Comparison of ENCODE assay signal across 8 mouse cellular contexts in the genomic region with DNA sequence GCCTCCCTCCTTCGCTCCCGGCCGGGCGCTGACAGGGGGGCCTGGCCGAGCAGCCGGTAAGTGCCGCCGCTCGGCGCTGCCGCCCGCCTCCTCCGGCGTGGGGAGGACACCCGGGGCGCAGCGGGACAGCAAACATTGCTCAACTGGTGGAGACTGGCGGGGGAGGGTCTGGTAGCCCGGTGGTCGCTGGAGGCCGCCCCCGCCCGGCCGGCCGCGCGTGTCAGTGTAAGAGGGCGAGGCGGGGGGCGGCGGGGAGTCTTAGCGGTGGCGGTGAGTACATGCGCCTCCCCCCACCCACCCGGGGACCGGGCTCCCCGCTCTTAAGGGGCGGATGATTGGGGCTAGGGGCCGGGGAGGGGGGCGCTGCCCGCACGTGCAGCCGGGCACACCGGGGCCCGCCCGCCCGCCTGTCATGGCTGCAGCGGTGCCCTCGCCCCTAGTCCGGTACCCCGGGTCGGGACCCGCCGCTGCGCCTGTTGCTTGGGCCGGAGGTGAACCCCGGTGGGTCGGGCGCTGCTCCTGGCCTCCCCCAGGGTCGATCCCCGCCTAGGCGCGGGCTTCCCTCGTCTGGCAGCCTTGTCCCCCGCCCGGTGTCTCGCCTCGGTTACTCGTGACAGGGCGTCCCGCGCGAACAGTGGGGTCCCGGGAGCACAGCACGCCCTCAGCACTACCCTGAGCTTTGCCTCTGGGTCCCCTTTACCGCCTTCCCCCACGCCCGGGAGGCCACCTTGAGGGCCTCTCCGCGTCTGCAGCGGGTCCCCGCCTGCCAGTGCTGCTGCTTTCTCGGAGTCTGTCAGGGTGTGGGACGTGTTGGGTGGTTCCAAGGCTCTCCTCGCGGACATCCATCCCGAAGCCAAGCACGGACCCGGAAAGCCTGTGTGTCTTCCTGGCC.
A peak's percentile ranks its signal among the peaks of the same experiment; 100 is the strongest.
DNase-seq lines count a peak whose midpoint lies in the region; ATAC-seq and TF ChIP-seq lines count a peak whose summit lies in the region.

No protein-coding gene starts in this region.

- no peak for TF ChIP-seq CTCF in bone marrow macrophage, adult 2 months (IDR thresholded peaks at IDR 0.05; ENCODE audit: low read depth, low read length)

- WGBS in heart, embryonic 11.5 days (ENCODE audit: insufficient replicate concordance), result under 1% methylated on average over 60 of the region's 89 CpGs
- WGBS in kidney, embryonic 15.5 days, result under 1% methylated on average over 80 of the region's 89 CpGs
- WGBS in liver, embryonic 13.5 days (ENCODE audit: insufficient replicate concordance), result under 1% methylated on average over 59 of the region's 89 CpGs
- WGBS in stomach, embryonic 14.5 days, result under 1% methylated on average over 86 of the region's 89 CpGs

- no peaks in the 10 kb centered on the region for H3K27me3 ChIP-seq in heart, embryonic 11.5 days (ENCODE audit: control insufficient read depth, insufficient read depth, low read length)
- 0 out of 2 replicates have a peak, but pooled peaks cover 3% of the 10 kb centered on the region for H3K27me3 ChIP-seq in kidney, embryonic 15.5 days
- H3K27me3 ChIP-seq in liver, embryonic 13.5 days, result peaks cover 7% of the 10 kb centered on the region; the same call in 1 of the 2 replicates
- H3K27me3 ChIP-seq in stomach, embryonic 14.5 days (ENCODE audit: control insufficient read depth, insufficient read depth, low read length), result no peaks in the 10 kb centered on the region

- no peaks in the 10 kb centered on the region for H3K36me3 ChIP-seq in heart, embryonic 11.5 days (ENCODE audit: control insufficient read depth, insufficient read depth, low read length)
- H3K36me3 ChIP-seq in kidney, embryonic 15.5 days, result no peaks in the 10 kb centered on the region
- no peaks in the 10 kb centered on the region for H3K36me3 ChIP-seq in liver, embryonic 13.5 days
- no peaks in the 10 kb centered on the region for H3K36me3 ChIP-seq in stomach, embryonic 14.5 days (ENCODE audit: control insufficient read depth, insufficient read depth, low read length)

- TF ChIP-seq POLR2A in bone marrow macrophage, adult 2 months (IDR thresholded peaks at IDR 0.05; ENCODE audit: borderline replicate concordance, low read depth, low read length), result no peak

- H3K9me3 ChIP-seq in heart, embryonic 11.5 days (replicated peaks; ENCODE audit: control insufficient read depth, low read length), result no peaks in the 10 kb centered on the region
- H3K9me3 ChIP-seq in kidney, embryonic 15.5 days (replicated peaks), result no peaks in the 10 kb centered on the region
- H3K9me3 ChIP-seq in liver, embryonic 13.5 days (replicated peaks), result no peaks in the 10 kb centered on the region
- H3K9me3 ChIP-seq in stomach, embryonic 14.5 days (ENCODE audit: control insufficient read depth, low read depth, low read length), result no peaks in the 10 kb centered on the region

- peaks cover 2% of the 10 kb centered on the region; the same call in 1 of the 2 replicates for H3K4me1 ChIP-seq in bone marrow macrophage, adult 2 months (ENCODE audit: control insufficient read depth, insufficient read depth, low read length)
- no peaks in the 10 kb centered on the region; the same call in 1 of the 2 replicates for H3K4me1 ChIP-seq in heart, embryonic 11.5 days (ENCODE audit: control insufficient read depth, insufficient read depth, low read length)
- peaks cover 7% of the 10 kb centered on the region for H3K4me1 ChIP-seq in kidney, embryonic 15.5 days
- H3K4me1 ChIP-seq in liver, embryonic 13.5 days (replicated peaks), result peaks cover 22% of the 10 kb centered on the region
- 0 out of 2 replicates have a peak, but pooled peaks cover 4% of the 10 kb centered on the region for H3K4me1 ChIP-seq in stomach, embryonic 14.5 days (ENCODE audit: control insufficient read depth, insufficient read depth, low read length)

- peak overlapping the region; percentile 97 for H3K4me2 ChIP-seq in heart, embryonic 11.5 days
- H3K4me2 ChIP-seq in kidney, embryonic 15.5 days, result peak overlapping the region; percentile 99
- peak overlapping the region; percentile 97 for H3K4me2 ChIP-seq in liver, embryonic 13.5 days
- peak overlapping the region; percentile 89 for H3K4me2 ChIP-seq in stomach, embryonic 14.5 days (replicated peaks; ENCODE audit: low read depth, low read length)

- H3K4me3 ChIP-seq in bone marrow macrophage, adult 2 months (ENCODE audit: insufficient read depth, low read length), result peak overlapping the region; percentile 83
- peak overlapping the region; percentile 88 for H3K4me3 ChIP-seq in heart, embryonic 11.5 days (ENCODE audit: low read depth, low read length)
- H3K4me3 ChIP-seq in kidney, embryonic 15.5 days (replicated peaks), result peak overlapping the region; percentile 77
- H3K4me3 ChIP-seq in liver, embryonic 13.5 days (replicated peaks), result peak overlapping the region; percentile 79
- peak overlapping the region; percentile 87 for H3K4me3 ChIP-seq in stomach, embryonic 14.5 days (ENCODE audit: low read depth, low read length)

- peak overlapping the region; percentile 30 for H3K27ac ChIP-seq in bone marrow macrophage, adult 2 months (ENCODE audit: insufficient read depth, low read depth, low read length)
- H3K27ac ChIP-seq in heart, embryonic 11.5 days (ENCODE audit: low read depth, low read length), result peak overlapping the region; percentile 88
- H3K27ac ChIP-seq in kidney, embryonic 15.5 days, result peak overlapping the region; percentile 89
- H3K27ac ChIP-seq in liver, embryonic 13.5 days, result peak overlapping the region; percentile 71
- H3K27ac ChIP-seq in stomach, embryonic 14.5 days (ENCODE audit: low read length), result peak overlapping the region; percentile 61; the same call in 1 of the 2 replicates

- ATAC-seq in erythroblast, adult 5-6 weeks (replicated peaks; ENCODE audit: low FRiP score, poor library complexity, severe bottlenecking), result peak; percentile 42; the same call in 1 of the 2 replicates
- peak; percentile 25 for ATAC-seq in heart, embryonic 11.5 days (replicated peaks; ENCODE audit: insufficient number of reproducible peaks, low FRiP score, low TSS enrichment)
- ATAC-seq in kidney, embryonic 15.5 days (replicated peaks; ENCODE audit: low FRiP score), result peak; percentile 48
- ATAC-seq in liver, embryonic 13.5 days (ENCODE audit: low read depth), result peak; percentile 29
- peak; percentile 35 for ATAC-seq in stomach, embryonic 14.5 days (ENCODE audit: insufficient number of reproducible peaks, insufficient read depth, low FRiP score, low read depth)

- peak; percentile 65 for DNase-seq in CD4-positive helper T cell, adult 2 months (ENCODE audit: low read depth, low spot score)
- peak; percentile 52 for DNase-seq in liver, embryonic 13.5 days
- peak; percentile 34 to 54 for DNase-seq in natural killer cell, adult 2 months (ENCODE audit: low spot score in 2 of 2)

- H3K9ac ChIP-seq in heart, embryonic 11.5 days (ENCODE audit: low read depth, low read length), result peak overlapping the region; percentile 89
- H3K9ac ChIP-seq in kidney, embryonic 15.5 days, result peak overlapping the region; percentile 62
- peak overlapping the region; percentile 84 for H3K9ac ChIP-seq in liver, embryonic 13.5 days
- H3K9ac ChIP-seq in stomach, embryonic 14.5 days (replicated peaks; ENCODE audit: low read depth, low read length), result peak overlapping the region; percentile 72

Comparison
In these comparisons a context has a peak if more than half of its experiments do, and no peak if none do; other contexts are left out.
1. Peak in every context shown above with its lines: DNase-seq, ATAC-seq, H3K4me3 ChIP-seq and H3K27ac ChIP-seq.
2. H3K27ac ChIP-seq: peak in every context shown above with its lines; median percentile 89 in kidney, embryonic 15.5 days; 88 in heart, embryonic 11.5 days; 71 in liver, embryonic 13.5 days; 61 in stomach, embryonic 14.5 days; 30 in bone marrow macrophage, adult 2 months.